Mouse (Mus musculus) cerebellum, adult 11-12 months (tissue): ENCODE results near the gene Cbwd1.

Experiments used
- DNase-seq: peaks from one replicate; pipeline ENCODE4 v3.0.0; 2022

The Cbwd1 gene

DNA sequence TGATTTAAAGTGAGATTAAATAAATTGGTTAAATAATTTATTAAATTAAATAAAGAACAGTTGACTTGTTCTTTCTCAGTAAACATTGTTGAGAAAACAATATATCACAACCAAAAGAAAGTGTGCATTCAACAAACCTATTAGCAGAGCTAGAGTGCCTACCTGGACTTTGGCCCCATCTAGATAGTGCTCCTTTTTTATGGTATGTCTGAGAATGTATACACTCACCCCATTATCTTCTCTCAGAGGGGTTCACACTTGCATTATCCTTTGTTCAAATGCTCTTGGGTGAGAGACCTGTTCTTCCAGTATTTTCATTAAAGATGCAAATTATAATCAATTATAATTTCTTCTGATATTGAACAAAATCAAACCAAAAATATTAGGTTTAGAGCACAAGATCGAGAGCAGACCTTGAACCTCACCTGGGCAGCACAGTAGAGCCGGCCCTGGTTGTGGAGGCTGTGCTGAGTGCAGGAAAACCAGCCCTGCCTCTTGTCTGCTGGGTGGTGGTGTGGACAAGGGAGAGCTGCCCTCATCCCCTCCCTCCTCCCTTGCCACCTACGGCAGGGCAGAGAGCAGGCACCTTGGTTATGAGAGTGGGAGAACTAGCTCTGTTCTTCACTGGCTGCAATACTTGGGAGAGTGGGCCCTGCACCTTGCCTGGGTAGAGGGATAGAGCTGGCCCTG, 11.4 kb upstream of the Cbwd1 start:
- no peak for DNase-seq

DNA sequence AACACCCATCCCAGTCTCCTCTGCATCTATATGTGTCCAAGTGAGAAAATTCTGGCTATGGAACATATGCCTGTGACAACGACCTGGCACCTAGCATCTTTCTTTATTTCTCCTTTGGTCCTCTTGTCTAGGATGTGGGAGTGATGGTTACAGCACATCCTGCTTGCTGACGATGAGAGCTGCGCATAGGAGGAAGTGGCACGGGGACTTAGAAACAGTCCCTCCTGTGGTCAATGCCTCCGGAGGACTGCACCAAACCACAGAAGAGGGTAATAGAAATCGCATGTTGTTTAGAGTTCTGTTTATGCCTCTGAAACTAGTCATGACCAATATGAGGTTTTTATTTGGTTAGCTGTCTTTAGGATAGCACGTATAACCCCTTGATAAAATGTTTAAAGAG, 9.9 kb upstream of the Cbwd1 start:
- DNase-seq, result no peak

DNA sequence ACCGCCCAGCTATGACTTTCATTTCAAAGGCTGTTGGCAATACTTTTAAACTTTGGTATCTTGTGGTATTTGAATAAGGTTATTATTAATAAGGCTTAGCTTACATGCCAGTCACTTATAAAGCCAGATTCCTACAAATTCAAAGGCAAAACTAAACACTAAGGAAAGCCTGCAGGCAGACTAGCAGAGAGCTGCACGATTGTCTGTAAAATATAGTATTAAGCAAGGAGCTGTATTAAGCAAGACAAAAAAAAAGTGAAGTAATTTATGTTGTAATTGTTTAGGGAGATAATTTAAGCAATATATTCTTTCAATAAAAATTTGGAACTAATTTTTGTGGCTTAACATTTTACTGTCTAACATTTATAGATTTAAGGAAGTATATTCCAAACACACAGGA, 5.5 kb upstream of the Cbwd1 start:
- DNase-seq, result no peak

DNA sequence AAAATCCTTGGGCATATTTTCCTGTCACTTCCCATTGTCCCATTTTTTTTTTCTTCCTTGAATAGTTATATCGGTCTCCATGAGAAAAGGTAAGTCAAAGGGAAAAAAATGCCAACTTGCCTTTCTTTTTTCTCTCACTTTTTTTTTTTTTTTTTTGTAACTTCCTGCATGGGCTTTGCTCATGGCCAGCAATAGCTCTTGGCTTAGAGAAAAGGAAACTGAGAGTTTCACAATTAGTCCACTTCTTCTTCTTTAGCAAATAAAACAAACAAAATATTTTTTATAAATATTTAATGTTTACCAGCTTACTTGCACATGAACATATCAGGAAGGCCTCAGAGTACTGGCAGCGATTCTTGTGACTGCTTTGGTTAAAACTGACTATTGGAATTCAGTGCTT, 4.8 kb upstream of the Cbwd1 start:
- DNase-seq, result no peak

DNA sequence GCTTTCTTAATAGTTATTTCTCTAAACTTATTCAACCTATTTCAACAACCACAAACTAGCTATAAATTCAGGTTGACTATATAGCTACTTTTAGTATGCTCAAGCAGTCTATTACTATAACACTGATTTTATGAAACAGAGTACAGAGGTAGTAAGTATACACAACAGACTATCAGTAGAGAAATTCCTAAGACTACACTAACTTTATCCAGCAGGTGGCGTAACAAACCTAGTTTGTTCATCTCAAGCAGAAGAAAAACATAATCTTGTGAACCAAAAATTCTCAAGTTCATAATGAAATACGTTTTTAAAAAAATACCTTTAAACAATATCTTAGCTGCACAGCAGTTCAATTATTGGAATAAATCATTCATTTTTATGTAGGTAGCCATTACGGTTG, 2.9 kb downstream of the Cbwd1 start:
- no peak for DNase-seq

DNA sequence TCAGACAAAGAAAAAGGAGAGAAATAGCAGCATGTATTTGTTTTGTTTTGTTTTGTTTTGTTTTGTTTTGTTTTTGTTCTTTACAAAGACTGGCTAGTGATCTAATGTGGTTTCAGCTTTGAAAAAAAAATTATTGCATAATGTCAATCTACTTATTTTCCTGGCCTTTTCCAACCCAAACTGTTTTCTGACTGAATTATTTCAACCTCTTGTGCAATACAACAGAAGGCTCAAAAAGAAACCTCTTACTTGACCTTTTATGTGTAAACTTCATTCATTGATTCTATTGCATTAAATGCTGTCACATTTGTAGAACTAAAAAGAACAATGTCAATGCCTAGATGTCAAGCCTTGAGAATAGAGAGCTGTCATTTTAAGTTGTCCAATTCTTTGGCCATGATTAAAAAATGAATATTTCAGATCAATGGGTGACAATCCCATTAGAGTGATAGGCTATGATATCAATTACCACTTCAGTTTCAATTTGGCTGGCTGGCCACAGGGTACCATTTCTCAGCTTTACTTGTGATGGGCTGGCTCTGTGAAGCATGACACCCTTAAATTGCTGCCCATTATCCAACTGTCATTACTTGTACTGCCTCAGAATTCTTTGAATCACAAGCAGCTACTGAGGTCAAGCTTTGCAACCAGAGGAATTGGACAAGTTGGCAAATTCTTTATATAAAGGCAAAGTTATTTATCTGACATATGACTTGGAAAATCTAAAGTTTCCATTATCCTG, 15.7 kb downstream of the Cbwd1 start:
- DNase-seq, result no peak

DNA sequence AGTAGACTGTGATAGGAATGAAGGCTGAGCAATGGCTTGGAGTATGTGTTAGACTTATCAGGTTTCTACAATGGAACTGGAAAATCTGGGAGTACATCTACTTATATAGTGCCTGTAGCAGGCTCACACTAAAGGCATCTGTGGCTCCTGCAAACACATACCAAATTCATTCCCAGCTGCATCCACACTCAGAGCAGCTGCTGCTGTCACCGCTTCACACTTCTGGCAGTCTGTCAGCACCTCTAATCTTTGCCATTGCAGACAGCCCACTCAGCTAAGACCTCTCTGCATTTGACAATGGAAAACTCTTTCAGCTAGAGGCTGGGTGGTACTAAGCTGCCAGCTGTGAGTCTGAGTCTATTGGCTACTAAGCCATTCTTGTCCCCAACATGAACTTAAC, 24.3 kb downstream of the Cbwd1 start:
- no peak for DNase-seq

DNA sequence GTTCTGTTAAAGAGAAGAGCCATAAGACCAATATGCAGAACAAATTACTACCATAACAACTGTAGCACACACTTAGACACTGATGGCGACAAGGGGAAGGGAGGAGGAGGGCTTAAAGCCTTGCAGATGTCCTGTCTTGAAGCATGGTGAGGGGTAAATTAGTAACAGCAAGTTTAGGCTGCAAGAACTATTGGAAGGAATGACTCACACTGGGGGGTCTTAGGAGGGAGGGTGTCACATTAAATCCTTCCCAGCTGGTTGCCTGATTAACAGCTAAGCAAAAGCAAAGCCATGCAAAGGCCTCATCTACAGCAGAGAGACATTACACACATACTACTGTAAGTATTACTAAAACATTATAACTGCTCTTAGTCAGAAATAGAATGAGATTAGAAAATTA, 32.4 kb downstream of the Cbwd1 start:
- no peak for DNase-seq

DNA sequence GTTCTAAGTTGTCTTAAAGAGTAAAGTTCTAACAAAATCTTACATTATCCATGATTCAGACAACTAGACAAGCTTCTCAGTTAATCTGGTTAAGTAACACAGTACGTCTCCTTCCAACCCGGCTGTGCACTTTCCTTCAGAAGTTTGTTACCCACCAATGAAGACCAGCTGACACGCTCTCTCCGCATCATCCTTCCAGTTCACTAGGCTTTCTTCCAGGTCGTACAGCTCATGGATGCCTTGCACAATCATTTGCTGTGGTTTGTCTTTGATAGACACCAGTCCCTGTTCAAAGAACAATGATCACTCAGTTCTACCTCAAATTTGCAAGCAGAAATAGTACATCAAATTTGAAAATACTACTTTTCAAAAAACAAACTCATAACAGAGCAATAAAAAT, 40.5 kb downstream of the Cbwd1 start:
- no peak for DNase-seq

DNA sequence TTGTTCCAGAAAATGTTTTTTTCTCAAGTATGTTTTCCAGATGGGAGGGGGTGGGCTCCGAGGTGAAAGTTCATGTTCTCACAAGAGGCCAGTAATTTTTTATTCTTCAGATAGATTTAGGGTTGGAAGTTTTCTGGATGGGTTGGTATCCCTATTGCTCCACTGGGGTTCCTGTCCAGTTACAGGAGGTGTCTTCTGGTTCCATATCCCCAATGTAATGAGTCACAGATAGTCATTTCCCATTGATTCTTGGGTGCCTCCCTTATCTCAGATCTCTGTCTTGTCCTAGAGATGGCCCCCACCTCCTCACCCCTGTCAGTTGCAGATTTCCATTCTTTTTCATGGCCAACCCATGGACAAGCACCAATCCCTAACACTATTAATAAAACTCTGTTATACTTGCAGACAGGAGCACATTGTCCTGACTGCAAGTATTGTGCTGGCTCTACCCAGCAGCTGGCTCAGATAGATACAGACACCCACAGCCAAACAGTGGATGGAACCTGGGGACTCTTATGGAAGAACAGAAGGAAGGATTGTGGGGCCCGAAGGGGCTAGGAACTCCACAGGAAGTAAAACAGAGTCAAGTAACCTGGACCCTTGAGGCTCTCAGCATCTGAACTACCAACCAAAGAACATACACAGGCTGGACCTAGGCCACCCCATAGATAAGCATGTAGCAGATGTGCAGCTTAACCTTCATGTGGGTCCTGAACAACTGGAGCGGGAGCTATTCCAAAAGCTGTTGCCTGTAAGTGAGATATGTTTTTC, 52.8 kb downstream of the Cbwd1 start:
- no peak for DNase-seq

DNA sequence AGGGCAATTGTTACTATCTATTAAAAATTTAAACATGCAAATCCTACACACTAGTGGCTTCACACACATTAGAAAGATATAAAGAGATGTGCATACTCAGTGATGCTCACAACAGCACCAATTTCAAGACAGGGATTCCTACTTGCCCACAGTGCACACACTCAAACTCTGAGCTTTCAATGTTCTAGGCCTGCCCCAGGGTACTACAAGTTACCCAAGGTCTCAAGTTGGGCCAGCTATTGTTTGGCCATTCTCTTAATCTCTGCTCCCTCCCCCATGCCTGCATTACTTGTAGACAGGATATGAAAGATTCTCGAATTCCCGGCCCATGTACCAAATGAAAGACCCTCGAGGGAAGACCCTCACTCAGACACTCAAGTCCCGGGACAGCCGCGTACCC, 53.8 kb downstream of the Cbwd1 start:
- DNase-seq, result no peak

DNA sequence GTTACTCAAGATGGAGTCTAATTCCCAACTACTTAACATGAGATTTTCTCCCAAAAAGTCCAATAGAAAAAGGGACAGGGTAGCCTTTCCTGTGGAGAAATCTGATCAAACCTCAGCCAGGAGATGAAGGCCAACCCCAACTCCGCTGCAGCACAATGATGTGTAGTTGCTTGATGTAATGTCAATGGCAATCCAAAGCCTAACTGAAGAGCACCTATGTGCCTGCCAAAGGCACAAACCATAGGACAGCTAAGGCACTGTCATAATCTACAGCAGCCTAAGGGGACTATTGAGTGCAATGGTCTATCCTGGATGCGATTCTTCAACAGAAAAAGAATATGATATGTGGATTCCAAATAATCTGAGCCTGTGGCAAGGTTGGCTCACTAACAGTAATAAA, 58.6 kb downstream of the Cbwd1 start:
- DNase-seq, result no peak

DNA sequence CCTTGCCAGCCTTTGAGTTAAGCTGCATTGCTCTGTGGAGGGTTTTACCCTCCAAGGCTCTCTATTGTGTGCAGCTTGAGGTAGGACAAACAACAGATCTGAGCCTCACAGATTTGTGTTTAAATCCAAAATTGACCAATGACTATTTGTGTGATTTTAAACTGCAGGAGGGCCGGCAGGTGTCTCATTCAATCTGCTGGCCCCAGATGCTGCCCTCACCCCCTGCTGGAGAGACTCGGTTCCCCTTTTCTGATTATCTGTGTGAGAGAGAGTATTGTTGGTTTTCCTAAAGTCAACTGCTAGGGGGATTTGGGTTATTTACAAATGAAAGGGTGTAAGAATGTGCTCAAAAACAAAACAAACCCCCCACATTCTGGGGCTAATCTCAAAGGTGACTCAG, 59.2 kb downstream of the Cbwd1 start:
- no peak for DNase-seq

DNA sequence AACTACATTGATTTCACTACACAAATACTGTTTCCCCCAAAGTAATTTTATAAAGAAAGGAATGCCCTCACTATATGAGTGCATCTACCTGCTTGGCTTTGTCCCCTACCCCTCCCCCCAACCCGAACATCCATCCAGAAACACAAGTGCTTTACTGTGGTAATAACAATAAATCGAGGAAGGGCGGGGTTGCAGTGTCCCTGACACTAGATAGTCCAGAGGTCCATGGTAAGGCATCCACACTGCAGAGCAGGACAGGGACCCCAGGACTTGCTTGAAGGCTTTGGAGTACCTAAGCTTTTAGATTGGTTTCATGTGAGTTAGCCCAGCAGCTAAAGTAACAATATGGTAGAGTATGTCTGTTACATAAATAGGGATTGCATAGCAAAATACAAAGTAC, 59.7 kb downstream of the Cbwd1 start:
- no peak for DNase-seq

DNA sequence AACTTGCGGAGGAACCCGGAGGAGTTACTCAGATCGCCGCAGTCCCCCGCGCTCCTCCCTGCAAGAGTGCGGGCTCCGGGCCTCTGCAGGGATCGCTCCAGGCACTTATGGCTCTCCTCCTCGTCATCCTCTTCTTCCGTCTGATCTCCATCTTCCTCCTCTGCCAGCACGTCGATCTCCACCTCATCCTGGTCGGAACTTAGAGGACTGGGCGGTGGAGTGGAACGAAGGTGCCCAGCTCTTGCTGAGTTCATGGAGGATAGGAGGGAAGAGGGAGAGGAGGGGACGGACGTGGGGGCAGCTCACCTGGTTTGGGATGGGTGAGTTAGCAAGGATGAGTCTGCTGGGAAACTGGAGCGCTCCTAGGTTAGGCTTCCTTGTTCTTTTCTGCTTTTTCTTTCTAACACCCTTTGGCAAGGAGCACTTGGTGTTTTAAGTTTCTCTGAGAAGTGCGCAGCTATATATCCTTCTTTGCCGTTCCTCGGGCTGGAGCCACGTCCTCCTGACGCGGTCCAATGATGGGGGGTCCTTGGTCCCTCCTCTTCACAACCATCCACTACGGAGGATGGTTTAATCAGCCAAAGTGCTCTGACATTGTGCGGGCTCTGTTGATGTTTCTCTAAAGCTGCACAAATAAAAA, 60.7 kb downstream of the Cbwd1 start, which contains the start of gene Foxd4:
Foxd4 (minus strand) TSS at position 617 of the 640 bp plus-strand sequence.
- DNase-seq, result no peak

DNA sequence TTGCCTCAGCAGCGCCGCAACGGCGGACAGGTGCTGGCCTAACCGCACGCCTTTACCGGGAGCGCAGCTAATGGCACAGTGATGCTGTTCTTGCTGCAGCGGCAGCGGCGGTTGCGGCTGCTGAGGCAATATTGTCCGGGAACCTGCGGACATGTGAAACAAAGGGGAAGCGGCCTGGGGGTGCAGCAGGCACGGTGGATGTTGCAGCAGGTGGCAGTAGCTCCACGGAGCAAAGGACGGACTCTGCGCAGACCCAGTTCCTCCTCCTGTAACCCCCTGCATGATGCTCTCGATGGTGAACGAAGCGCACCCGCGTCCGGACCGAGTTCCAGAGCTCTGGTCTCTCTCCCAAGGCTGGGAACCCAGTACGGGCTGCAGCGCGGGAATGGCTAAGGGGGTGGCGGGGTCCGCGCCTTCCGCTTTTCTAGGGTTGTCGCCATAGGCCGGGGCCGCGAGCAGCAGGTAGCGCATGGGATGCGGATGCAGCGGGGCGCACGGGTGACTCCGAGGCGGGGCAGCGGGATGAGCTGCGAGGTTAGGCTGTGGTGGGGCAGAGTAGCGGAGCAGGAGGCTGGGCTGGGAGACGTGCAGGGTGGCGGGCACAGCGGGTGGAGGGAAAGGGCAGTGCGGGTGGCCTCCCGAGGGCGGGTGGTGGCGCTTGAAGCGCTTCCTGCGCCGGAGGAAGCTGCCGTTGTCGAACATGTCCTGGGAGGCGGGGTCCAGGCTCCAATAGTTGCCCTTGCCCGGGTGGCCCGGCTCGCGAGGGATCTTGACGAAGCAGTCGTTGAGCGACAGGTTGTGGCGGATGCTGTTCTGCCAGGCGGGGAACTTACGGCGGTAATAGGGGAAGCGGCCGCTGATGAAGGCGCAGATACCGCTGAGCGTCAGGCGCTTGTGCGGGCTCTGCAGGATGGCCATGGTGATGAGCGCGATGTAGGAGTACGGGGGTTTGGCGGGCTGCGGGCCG, 61.5 kb downstream of the Cbwd1 start:
- no peak for DNase-seq

DNA sequence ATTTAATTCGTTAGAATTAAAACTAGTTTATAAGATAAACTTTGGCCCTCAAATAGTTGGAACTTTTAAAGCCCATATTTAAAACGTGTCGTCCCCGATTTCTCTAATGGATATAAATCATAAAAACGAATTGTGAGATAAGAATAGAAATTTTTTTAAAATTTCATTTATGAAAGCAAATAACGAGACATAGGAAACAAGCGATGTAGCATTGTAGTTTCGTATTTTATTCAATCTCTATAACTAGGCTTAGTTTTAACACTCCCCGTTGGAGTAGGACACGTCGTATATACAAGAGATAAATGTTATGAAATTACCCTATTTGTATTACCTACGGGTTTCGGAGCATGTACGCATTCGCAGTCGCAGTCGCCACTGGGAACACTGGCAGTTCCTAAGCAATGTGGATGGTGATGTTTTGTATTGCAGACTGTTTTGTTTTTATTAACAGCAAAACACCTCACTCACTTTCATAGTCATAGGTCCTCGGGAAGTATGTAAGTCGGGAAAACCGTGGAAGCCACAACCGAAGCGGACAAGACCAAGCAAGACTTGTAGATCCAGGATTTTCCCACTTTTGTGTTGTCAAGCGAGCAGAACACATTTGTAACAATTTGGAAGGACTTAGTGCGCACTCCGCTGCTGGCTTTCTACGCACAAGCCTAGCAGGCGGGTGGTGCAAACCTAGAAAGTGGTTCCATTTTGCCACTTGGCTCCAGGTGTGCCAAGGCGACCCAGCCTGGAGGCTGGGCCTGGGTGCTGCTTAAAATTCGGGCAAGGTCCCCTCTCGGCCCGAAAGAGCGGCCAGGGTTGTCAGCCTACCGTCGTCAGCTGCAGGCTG, 62.5 kb downstream of the Cbwd1 start:
- no peak for DNase-seq

DNA sequence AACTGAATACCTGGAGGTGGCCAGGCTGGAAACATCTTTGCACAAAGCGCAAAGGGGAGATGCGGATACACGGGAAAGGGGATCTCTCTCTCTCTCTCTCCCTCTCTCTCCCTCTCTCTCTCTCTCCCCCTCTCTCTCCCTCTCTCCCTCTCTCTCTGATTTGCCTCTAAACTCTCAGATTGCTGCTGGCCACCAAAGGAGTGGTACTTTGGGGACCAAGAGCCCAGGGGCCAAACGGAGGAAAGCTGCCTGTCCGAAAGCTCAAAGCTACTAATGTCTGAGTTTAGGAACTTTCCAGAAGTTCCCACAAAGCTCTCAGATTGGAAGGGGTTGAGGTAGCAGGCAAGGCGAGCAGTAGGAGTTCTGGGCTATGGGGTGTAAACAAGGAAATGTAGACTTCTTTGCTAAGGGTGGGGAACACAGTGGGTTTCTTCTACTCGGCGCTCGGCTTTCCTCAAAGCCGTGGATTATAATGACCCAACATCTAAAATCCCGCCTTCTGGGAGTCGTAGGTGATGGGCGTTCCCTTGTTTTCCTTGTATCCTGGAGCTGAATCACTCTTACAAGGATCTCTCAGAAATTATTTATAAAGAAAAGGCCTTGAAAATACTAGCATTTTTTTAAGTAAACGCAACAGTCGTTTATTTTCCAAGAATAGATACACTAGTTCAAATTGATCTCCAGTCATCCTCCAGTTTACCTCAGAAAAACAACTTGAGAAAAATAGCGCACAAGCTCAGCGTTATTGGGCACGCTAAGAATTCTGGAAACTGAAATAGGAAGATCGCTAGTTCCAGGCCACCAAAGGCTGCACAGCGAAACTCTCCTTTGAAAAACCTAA, 63.3 kb downstream of the Cbwd1 start:
- no peak for DNase-seq

DNA sequence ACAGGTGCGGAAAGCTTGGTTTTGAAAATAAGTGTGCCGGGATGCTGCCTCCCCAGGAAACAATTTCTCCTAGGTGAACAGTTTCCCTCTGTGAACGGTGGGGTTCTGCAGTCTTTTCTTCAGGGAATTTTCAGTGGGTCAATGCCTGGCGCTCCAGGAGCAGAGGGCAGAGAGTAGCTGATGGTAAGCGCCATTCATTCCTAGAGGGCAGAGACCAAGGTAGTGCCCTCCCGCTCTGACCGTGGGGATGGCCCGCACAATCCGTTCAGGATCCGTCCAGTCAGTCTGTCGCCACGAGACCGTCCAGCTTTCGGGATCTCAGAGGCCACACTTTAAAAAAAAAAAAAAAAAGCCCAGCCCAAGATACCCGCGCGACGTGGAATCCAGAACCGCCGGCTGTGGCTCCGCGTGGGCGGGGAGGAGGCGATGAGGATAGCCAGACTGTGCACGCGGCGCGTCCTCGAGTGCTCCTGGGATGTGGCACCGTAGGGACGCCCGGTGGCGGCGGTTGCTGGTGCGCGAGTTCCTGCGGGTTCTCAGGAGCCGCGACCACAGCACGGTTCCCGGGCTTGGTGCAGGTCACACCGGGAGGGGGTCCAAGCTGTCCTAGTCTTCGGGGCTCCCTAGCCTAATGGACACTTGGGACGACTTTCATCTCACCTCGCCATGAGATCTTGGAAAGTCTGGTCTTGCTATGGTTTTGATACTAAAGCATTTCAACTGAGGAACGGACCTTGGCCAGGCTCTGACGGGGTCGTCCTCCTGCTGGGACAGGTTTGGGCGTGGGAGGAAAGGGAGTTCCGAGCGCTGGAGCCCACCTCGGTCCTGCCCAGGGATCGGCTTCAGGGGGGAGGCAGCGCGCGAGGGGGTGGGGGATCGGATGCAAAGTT, 64.2 kb downstream of the Cbwd1 start:
- DNase-seq, result no peak
